In genomic region chr3:90383690-90384089, GRCm38 (mm10) we compare ENCODE assay signal across 8 mouse cellular contexts. TPM values are rescaled to one million over a fixed set of nuclear protein-coding genes. Genes with fewer than 3 reads are reported as not detected.
DNase-seq lines count a peak whose midpoint lies in the region; ATAC-seq lines count a peak whose summit lies in the region.

No protein-coding gene starts in this region.

- intact Hi-C loops in heart, postnatal 10 days (cut with DNase I): no loop called here

- no peak overlapping the region for H3K4me2 ChIP-seq in neural tube, embryonic 14.5 days (ENCODE audit: low read depth, low read length)
- H3K4me2 ChIP-seq in kidney, embryonic 16.5 days (replicated peaks; ENCODE audit: low read depth, low read length): no peak overlapping the region

- no peak overlapping the region for H3K27ac ChIP-seq in neural tube, embryonic 14.5 days (ENCODE audit: low read depth, low read length)
- H3K27ac ChIP-seq in kidney, embryonic 16.5 days (ENCODE audit: low read length): no peak overlapping the region

- no peaks in the 10 kb centered on the region for H3K9me3 ChIP-seq in neural tube, embryonic 14.5 days (ENCODE audit: control insufficient read depth, low read length)
- H3K9me3 ChIP-seq in kidney, embryonic 16.5 days (ENCODE audit: low read length): no peaks in the 10 kb centered on the region

- WGBS in neural tube, embryonic 14.5 days: 55% methylated on average over 4 of the region's 4 CpGs
- 89% methylated on average over 4 of the region's 4 CpGs for WGBS in kidney, embryonic 16.5 days

- DNase-seq in heart, adult 9 months (ENCODE audit: low spot score in 2 of 2): peak; percentile 9 to 29
- no peak for DNase-seq in heart, postnatal 10 days
- DNase-seq in MN1 (ENCODE audit: low spot score): peak; percentile 87
- no peak for DNase-seq in frontal cortex, postnatal 25 days (ENCODE audit: low spot score in 2 of 2)
- no peak for DNase-seq in urinary bladder, postnatal 25 days (ENCODE audit: low spot score)

- H3K9ac ChIP-seq in neural tube, embryonic 14.5 days (replicated peaks; ENCODE audit: low read depth, low read length): no peak overlapping the region
- no peak overlapping the region for H3K9ac ChIP-seq in kidney, embryonic 16.5 days (replicated peaks; ENCODE audit: low read length)

- H3K4me1 ChIP-seq in neural tube, embryonic 14.5 days (ENCODE audit: control insufficient read depth, insufficient read depth, low read length): peaks cover 16% of the 10 kb centered on the region
- peaks cover 25% of the 10 kb centered on the region for H3K4me1 ChIP-seq in kidney, embryonic 16.5 days (ENCODE audit: insufficient read depth, low read length)

- H3K27me3 ChIP-seq in neural tube, embryonic 14.5 days (ENCODE audit: control insufficient read depth, insufficient read depth, low read length): no peaks in the 10 kb centered on the region
- no peaks in the 10 kb centered on the region for H3K27me3 ChIP-seq in kidney, embryonic 16.5 days (ENCODE audit: insufficient read depth, low read length)

- no peak overlapping the region for H3K4me3 ChIP-seq in neural tube, embryonic 14.5 days (ENCODE audit: low read depth, low read length)
- no peak overlapping the region for H3K4me3 ChIP-seq in kidney, embryonic 16.5 days (ENCODE audit: low read length)

- no peaks in the 10 kb centered on the region; the same call in 1 of the 2 replicates for H3K36me3 ChIP-seq in neural tube, embryonic 14.5 days (ENCODE audit: control insufficient read depth, insufficient read depth, low read length)
- H3K36me3 ChIP-seq in kidney, embryonic 16.5 days (ENCODE audit: insufficient read depth, low read length): 0 out of 2 replicates have a peak, but pooled peaks cover 10% of the 10 kb centered on the region

- peak; percentile 92 to 98 for ATAC-seq in hematopoietic stem cell, adult 5-6 weeks (replicated peaks in 1 of 2; ENCODE audit: insufficient read depth in 1 of 2, low FRiP score in 2 of 2, low TSS enrichment in 1 of 2, low read depth in 1 of 2, poor library complexity in 2 of 2, severe bottlenecking in 2 of 2)
- peak; percentile 38; the same call in 1 of the 2 replicates for ATAC-seq in neural tube, embryonic 14.5 days (ENCODE audit: low read depth)
- no peak for ATAC-seq in kidney, embryonic 16.5 days (ENCODE audit: low FRiP score, low TSS enrichment)

RNA-seq across cellular contexts. Expression of gene Slc27a3, which starts 6.0 kb away (rescaled TPM):
- 1 to 10 TPM; 1.9 to 3.3 TPM for total RNA-seq in heart, postnatal 10 days (2021)
- 0.60 and 1.1 TPM in 2 replicates for total RNA-seq in hematopoietic stem cell, adult 5-6 weeks (2017)
- polyA plus RNA-seq in neural tube, embryonic 14.5 days (2014; fragmentation: Nextera tagmentation; extraction: Ambion mirVana): 21.3 and 21.7 TPM in 2 replicates
- 15.7 and 18.3 TPM in 2 replicates for polyA plus RNA-seq in kidney, embryonic 16.5 days (2015; fragmentation: Nextera tagmentation; extraction: Ambion mirVana)

RNA-seq across cellular contexts. Expression of gene Ints3, which starts 49.7 kb away (rescaled TPM):
- total RNA-seq in heart, postnatal 10 days (2021): 10 to 100 TPM; 24.4 to 28.3 TPM
- total RNA-seq in hematopoietic stem cell, adult 5-6 weeks (2017): 20.9 and 22.6 TPM in 2 replicates
- 30.1 and 35.2 TPM in 2 replicates for polyA plus RNA-seq in neural tube, embryonic 14.5 days (2014; fragmentation: Nextera tagmentation; extraction: Ambion mirVana)
- 32.7 and 33.3 TPM in 2 replicates for polyA plus RNA-seq in kidney, embryonic 16.5 days (2015; fragmentation: Nextera tagmentation; extraction: Ambion mirVana)

Comparison
In these comparisons a context has a peak if more than half of its experiments do, and no peak if none do; other contexts are left out.
1. DNase-seq: peak in heart, adult 9 months (2 of 2) and MN1 (single experiment); none in heart, postnatal 10 days (0 of 2), frontal cortex, postnatal 25 days (0 of 2) and urinary bladder, postnatal 25 days (single experiment).